Mouse (Mus musculus): ENCODE results near the gene Shank2. TPM values are rescaled to one million over a fixed set of nuclear protein-coding genes. Genes with fewer than 3 reads are reported as not detected.

Gene Shank2
- total and polyA plus RNA-seq, 3 experiments: 0.31 to 0.55 (median 0.41) TPM

DNA sequence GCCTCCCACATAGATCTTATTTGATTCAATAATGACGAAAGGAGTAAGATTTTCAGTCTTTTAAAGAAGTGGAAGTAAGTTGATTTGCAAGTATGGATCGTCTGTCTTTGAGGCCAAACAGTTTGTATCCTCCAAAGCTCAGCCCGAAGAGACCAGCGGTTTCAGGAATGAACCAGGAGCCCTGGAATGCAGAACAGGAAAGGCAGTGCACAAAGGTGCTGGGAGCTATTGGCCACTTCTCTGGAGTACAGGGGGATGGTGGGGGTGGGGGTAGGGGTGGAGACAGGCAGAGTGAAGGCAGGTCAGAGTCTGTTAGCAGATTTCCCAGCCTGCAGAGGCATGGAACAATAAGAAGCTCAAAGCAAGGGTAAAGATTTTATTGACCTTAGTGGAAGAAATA lies 471.8 kb downstream of the Shank2 start:
- no peaks in the 10 kb centered on the region for H3K36me3 ChIP-seq (ENCODE audit: control insufficient read depth, insufficient read depth, low read length)
- H3K9ac ChIP-seq (ENCODE audit: low read depth, low read length): no peak overlapping the region
- no peak for TF ChIP-seq CTCF (IDR thresholded peaks at IDR 0.05)
- TF ChIP-seq EP300 (IDR thresholded peaks at IDR 0.05; ENCODE audit: insufficient read depth, low read depth, low read length): no peak
- TF ChIP-seq POLR2A (IDR thresholded peaks at IDR 0.05; ENCODE audit: insufficient read depth, low read depth, low read length): no peak
- intact Hi-C loops (cut with DNase I): loop anchor here (5.0 kb wide), 2 partner anchors 79 to 109 kb away; partner anchors contain the start of genes Fadd and Ppfia1
- 43% methylated on average over 4 of the region's 4 CpGs for WGBS
- H3K4me1 ChIP-seq (ENCODE audit: control insufficient read depth, insufficient read depth, low read length): peaks cover 2% of the 10 kb centered on the region
- no peak for DNase-seq
- H3K4me3 ChIP-seq: no peak overlapping the region
- H3K79me2 ChIP-seq (replicated peaks; ENCODE audit: control insufficient read depth, insufficient read depth, low read length): 0 out of 2 replicates have a peak, but pooled peaks cover 2% of the 10 kb centered on the region
- H3K27ac ChIP-seq: no peak overlapping the region
- no peaks in the 10 kb centered on the region for H3K27me3 ChIP-seq (ENCODE audit: control insufficient read depth, insufficient read depth, low read length)

Small RNA genes within 50 kb of the gene (microRNA-seq; reads per million reads assigned to microRNA genes)
- gene Mir3105: 0 reads per million in 2 experiments

Other genes starting within 250 kb of the Shank2 start
- gene Osbpl5, start 244.9 kb upstream of the Shank2 start, total RNA-seq (2021): 10 to 100 TPM; 14.8 to 18.0 TPM
- gene Osbpl5, start 244.9 kb upstream of the Shank2 start, polyA plus RNA-seq (2012; rRNA removed): 21.3 and 28.9 TPM in 2 replicates
- not detected for gene Mrgprg, start 234.9 kb upstream of the Shank2 start, total RNA-seq (2021)
- 0.15 and 0.18 TPM in 2 replicates for gene Mrgprg, start 234.9 kb upstream of the Shank2 start, polyA plus RNA-seq (2012; rRNA removed)
- gene Mrgpre, start 217.4 kb upstream of the Shank2 start, total RNA-seq (2021): 1 to 10 TPM; 1.2 to 1.3 TPM
- 1.9 TPM in 2 replicates for gene Mrgpre, start 217.4 kb upstream of the Shank2 start, polyA plus RNA-seq (2012; rRNA removed)
- 1 to 10 TPM; 3.8 to 4.3 TPM for gene Nadsyn1, start 179.1 kb upstream of the Shank2 start, total RNA-seq (2021)
- gene Nadsyn1, start 179.1 kb upstream of the Shank2 start, polyA plus RNA-seq (2012; rRNA removed): 6.1 and 9.4 TPM in 2 replicates
- 1 to 10 TPM; 5.1 to 5.7 TPM for gene Dhcr7, start 178.8 kb upstream of the Shank2 start, total RNA-seq (2021)
- 22.2 and 26.9 TPM in 2 replicates for gene Dhcr7, start 178.8 kb upstream of the Shank2 start, polyA plus RNA-seq (2012; rRNA removed)
- gene Gm498, start 135.1 kb upstream of the Shank2 start, total RNA-seq (2021): not detected
- 0.12 TPM in 1 of 2 replicates, not detected in the other for gene Gm498, start 135.1 kb upstream of the Shank2 start, polyA plus RNA-seq (2012; rRNA removed)

Data from heart, adult 2 months (tissue).